Mouse (Mus musculus) kidney, embryonic 14.5 days (tissue): ENCODE measurements around the gene Ehmt2. TPM values are rescaled to one million over a fixed set of nuclear protein-coding genes. Genes with fewer than 3 reads are reported as not detected.

Source experiments
- ATAC-seq: fragments of 200-750 bp; cut with Nextera tagmentation; 2 replicates; pipeline ENCODE4 v1.8.0; 2017; ENCODE audit warnings: moderate number of reproducible peaks, mild to moderate bottlenecking, moderate TSS enrichment, moderate library complexity; ENCODE audit not compliant: low FRiP score, low TSS enrichment
- H3K27ac ChIP-seq: fragments of 300-500 bp; sonication (generic); 2 replicates; pipeline ENCODE4 v1.5.1; 2014; ENCODE audit warnings: low read depth, mild to moderate bottlenecking, low read length, moderate library complexity, mixed read lengths
- H3K27me3 ChIP-seq: fragments of 300-500 bp; sonication (generic); 2 replicates; pipeline ENCODE4 v1.6.1; 2014; ENCODE audit warnings: mild to moderate bottlenecking, low read length; ENCODE audit not compliant: control insufficient read depth, insufficient read depth
- H3K36me3 ChIP-seq: fragments of 300-500 bp; sonication (generic); 2 replicates; pipeline ENCODE4 v1.6.1; 2014; ENCODE audit warnings: low read length, mixed read lengths; ENCODE audit not compliant: control insufficient read depth, insufficient read depth
- H3K4me1 ChIP-seq: fragments of 300-500 bp; sonication (generic); 2 replicates; pipeline ENCODE4 v1.6.1; 2014; ENCODE audit warnings: low read length, mixed read lengths; ENCODE audit not compliant: control insufficient read depth, insufficient read depth
- H3K4me2 ChIP-seq: fragments of 300-500 bp; sonication (generic); replicated peaks from 2 replicates; pipeline ENCODE4 v1.6.1; 2014; ENCODE audit warnings: low read depth, mild to moderate bottlenecking, low read length
- H3K4me3 ChIP-seq: fragments of 300-500 bp; sonication (generic); 2 replicates; pipeline ENCODE4 v1.5.1; 2014; ENCODE audit warnings: mild to moderate bottlenecking, low read length
- H3K9ac ChIP-seq: fragments of 300-500 bp; sonication (generic); 2 replicates; pipeline ENCODE4 v1.6.1; 2014; ENCODE audit warnings: low read depth, mild to moderate bottlenecking, low read length, moderate library complexity
- H3K9me3 ChIP-seq: fragments of 300-500 bp; sonication (generic); 2 replicates; pipeline ENCODE4 v1.6.1; 2016; ENCODE audit warnings: low read length; ENCODE audit not compliant: control insufficient read depth
- WGBS: fragments of 180-500 bp; shearing (Covaris S2); extraction: QIAGEN DNeasy Blood & Tissue Kit; methylation state at CpG from one replicate; pipeline ENCODE4 v1.1.7; 2014; 5-methylcytosine and 5-hydroxymethylcytosine counted together
- polyA plus RNA-seq: library from polyadenylated mRNA; unstranded; fragments of >200 nt; fragmentation: Nextera tagmentation; extraction: Ambion mirVana; gene quantifications from 2 replicates; pipeline ENCODE4 v1.2.1, GENCODE M21; 2014

Gene Ehmt2
- polyA plus RNA-seq, 1 experiment from 2014 or later, result 76.9 TPM

- Histone ChIP-seq H3K9ac (no peak overlapping the region), H3K9me3 (no peaks in the 10 kb centered on the region), H3K36me3 (peaks cover 81% of the 10 kb centered on the region), H3K27me3 (no peaks in the 10 kb centered on the region), H3K4me2 (no peak overlapping the region), H3K27ac (no peak overlapping the region), H3K4me3 (no peak overlapping the region), H3K4me1 (0 out of 2 replicates have a peak, but pooled peaks cover 9% of the 10 kb centered on the region)
- WGBS, result 83% methylated on average over 10 of the region's 10 CpGs
- ATAC-seq, result no peak
Observed at GRCm38 (mm10) chr17:34910982-34911381, 12.7 kb downstream of the Ehmt2 start.

- WGBS, result 51% methylated on average over 5 of the region's 5 CpGs
- Histone ChIP-seq H3K4me2 (no peak overlapping the region), H3K36me3 (peaks cover 72% of the 10 kb centered on the region), H3K4me1 (0 out of 2 replicates have a peak, but pooled peaks cover 9% of the 10 kb centered on the region), H3K9me3 (no peaks in the 10 kb centered on the region), H3K9ac (no peak overlapping the region), H3K4me3 (no peak overlapping the region), H3K27ac (no peak overlapping the region), H3K27me3 (no peaks in the 10 kb centered on the region)
- peak; percentile 43; the same call in 1 of the 2 replicates for ATAC-seq
Observed at GRCm38 (mm10) chr17:34911945-34912351, 13.7 kb downstream of the Ehmt2 start.

- no peak for ATAC-seq
- H3K9me3 ChIP-seq, result no peaks in the 10 kb centered on the region
- peak within 1 kb of the TSS; percentile 37; the same call in 1 of the 2 replicates for H3K9ac ChIP-seq
- H3K4me2 ChIP-seq, result peak within 1 kb of the TSS; percentile 27
- WGBS, result 34% methylated on average over 18 of the region's 18 CpGs
- 0 out of 2 replicates have a peak, but pooled peaks cover 9% of the 10 kb centered on the region for H3K4me1 ChIP-seq
- H3K36me3 ChIP-seq, result peaks cover 50% of the 10 kb centered on the region
- peak within 1 kb of the TSS; percentile 4; the same call in 1 of the 2 replicates for H3K4me3 ChIP-seq
- H3K27ac ChIP-seq, result peak within 1 kb of the TSS; percentile 43; the same call in 1 of the 2 replicates
- H3K27me3 ChIP-seq, result no peaks in the 10 kb centered on the region
Observed at GRCm38 (mm10) chr17:34913930-34914665, 15.8 kb downstream of the Ehmt2 start, which contains the start of gene Slc44a4. Gene Slc44a4 (plus strand): TSS chr17:34914466.

GRCm38 (mm10) chr17:34915410-34915831, 17.2 kb downstream of the Ehmt2 start:
- Histone ChIP-seq H3K27ac (no peak overlapping the region; the same call in 1 of the 2 replicates), H3K36me3 (peaks cover 37% of the 10 kb centered on the region), H3K4me3 (no peak overlapping the region), H3K4me2 (peak overlapping the region; percentile 26), H3K9ac (peak overlapping the region; percentile 23; the same call in 1 of the 2 replicates), H3K9me3 (no peaks in the 10 kb centered on the region), H3K4me1 (0 out of 2 replicates have a peak, but pooled peaks cover 9% of the 10 kb centered on the region), H3K27me3 (no peaks in the 10 kb centered on the region)
- whole genome bisulfite sequencing, result 8% methylated on average over 11 of the region's 11 CpGs
- ATAC-seq, result peak; percentile 69

GRCm38 (mm10) chr17:34916316-34916715, 18.0 kb downstream of the Ehmt2 start:
- no peak overlapping the region for H3K4me2 ChIP-seq
- WGBS, result 88% methylated on average over 5 of the region's 5 CpGs
- no peak overlapping the region for H3K9ac ChIP-seq
- no peak for ATAC-seq
- H3K9me3 ChIP-seq, result no peaks in the 10 kb centered on the region
- H3K27me3 ChIP-seq, result no peaks in the 10 kb centered on the region
- peaks cover 28% of the 10 kb centered on the region for H3K36me3 ChIP-seq
- H3K27ac ChIP-seq, result no peak overlapping the region
- H3K4me3 ChIP-seq, result no peak overlapping the region
- H3K4me1 ChIP-seq, result 0 out of 2 replicates have a peak, but pooled peaks cover 9% of the 10 kb centered on the region

GRCm38 (mm10) chr17:34917188-34917587, 18.9 kb downstream of the Ehmt2 start:
- Histone ChIP-seq H3K4me1 (0 out of 2 replicates have a peak, but pooled peaks cover 9% of the 10 kb centered on the region), H3K4me3 (no peak overlapping the region), H3K27ac (no peak overlapping the region), H3K4me2 (no peak overlapping the region), H3K9ac (no peak overlapping the region), H3K27me3 (no peaks in the 10 kb centered on the region), H3K9me3 (no peaks in the 10 kb centered on the region), H3K36me3 (peaks cover 19% of the 10 kb centered on the region)
- no peak for ATAC-seq
- WGBS, result 79% methylated on average over 9 of the region's 9 CpGs

- 35% methylated on average over 6 of the region's 6 CpGs for WGBS
- Histone ChIP-seq H3K4me3 (no peak overlapping the region), H3K36me3 (no peaks in the 10 kb centered on the region), H3K4me2 (no peak overlapping the region), H3K4me1 (no peaks in the 10 kb centered on the region; the same call in 1 of the 2 replicates), H3K9me3 (no peaks in the 10 kb centered on the region), H3K9ac (no peak overlapping the region), H3K27ac (no peak overlapping the region), H3K27me3 (no peaks in the 10 kb centered on the region)
- ATAC-seq, result peak; percentile 63; the same call in 1 of the 2 replicates
Observed at GRCm38 (mm10) chr17:34922939-34923338, 24.7 kb downstream of the Ehmt2 start.

- no peaks in the 10 kb centered on the region for H3K9me3 ChIP-seq
- H3K4me3 ChIP-seq, result no peak overlapping the region
- WGBS, result 60% methylated on average over 5 of the region's 5 CpGs
- no peak overlapping the region for H3K27ac ChIP-seq
- no peaks in the 10 kb centered on the region; the same call in 1 of the 2 replicates for H3K4me1 ChIP-seq
- no peaks in the 10 kb centered on the region for H3K36me3 ChIP-seq
- no peaks in the 10 kb centered on the region for H3K27me3 ChIP-seq
- no peak overlapping the region for H3K4me2 ChIP-seq
- H3K9ac ChIP-seq, result no peak overlapping the region
- no peak for ATAC-seq
Observed at GRCm38 (mm10) chr17:34924258-34924657, 26.0 kb downstream of the Ehmt2 start.
